Mouse (Mus musculus) stomach, postnatal 0 days (tissue): Measurements from ENCODE around the gene Slc1a2.

ENCODE experiments used
- CTCF ChIP-seq: IDR thresholded peaks from 2 replicates; pipeline ENCODE4 v1.5.1; 2016; ENCODE audit warnings: antibody characterized with exemption, low read depth, mild to moderate bottlenecking, moderate library complexity
- EP300 ChIP-seq: optimal IDR thresholded peaks from 2 replicates; pipeline ENCODE3; 2016; ENCODE audit warnings: antibody characterized with exemption

DNA sequence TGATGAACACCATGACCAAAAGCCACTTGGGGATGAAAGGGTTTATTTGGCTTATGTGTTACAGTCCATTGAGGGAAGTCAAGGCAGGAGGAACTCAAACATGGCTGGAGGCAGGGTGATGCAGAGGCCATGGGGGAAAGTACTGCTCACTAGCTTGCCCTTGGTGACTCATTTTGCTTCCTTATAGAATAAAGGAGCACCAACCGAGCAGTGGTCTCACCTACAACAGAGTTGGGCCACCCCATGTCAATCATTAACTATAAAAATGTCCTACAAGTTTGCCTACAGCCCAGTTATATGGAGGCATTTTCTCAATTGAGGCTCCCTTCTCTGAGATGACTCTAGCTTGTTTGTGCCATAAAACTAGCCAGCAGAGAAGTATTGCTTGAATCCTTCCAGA lies 169.4 kb downstream of the Slc1a2 start:
- TF ChIP-seq CTCF (no peak), EP300 (no peak)
